Mouse (Mus musculus): ENCODE data around the gene Zfp462. TPM values are rescaled to one million over a fixed set of nuclear protein-coding genes. Genes with fewer than 3 reads are reported as not detected.
"Not testable (repeated sequence)": the region's sequence is repeated elsewhere in the genome, so short reads cannot be mapped to it uniquely, and the experiment has no call there.

Zfp462 gene
- total RNA-seq (2021): 46.8 and 48.8 TPM in 2 replicates
- long read RNA-seq, experiment 1, partial matches to known transcripts: 1 of 4 reads
- long read RNA-seq, experiment 1, other reads (novel, unspliced or antisense): 3 of 4 reads
- long read RNA-seq, experiment 2, partial matches to known transcripts: 0 of 4 reads
- long read RNA-seq, experiment 2, other reads (novel, unspliced or antisense): 4 of 4 reads

GRCm38 (mm10) chr4:54944921-54945430, at the start of gene Zfp462:
Gene Zfp462, plus strand, starts transcription at chr4:54945048.
- DNase-seq: peak; percentile 84

DNA sequence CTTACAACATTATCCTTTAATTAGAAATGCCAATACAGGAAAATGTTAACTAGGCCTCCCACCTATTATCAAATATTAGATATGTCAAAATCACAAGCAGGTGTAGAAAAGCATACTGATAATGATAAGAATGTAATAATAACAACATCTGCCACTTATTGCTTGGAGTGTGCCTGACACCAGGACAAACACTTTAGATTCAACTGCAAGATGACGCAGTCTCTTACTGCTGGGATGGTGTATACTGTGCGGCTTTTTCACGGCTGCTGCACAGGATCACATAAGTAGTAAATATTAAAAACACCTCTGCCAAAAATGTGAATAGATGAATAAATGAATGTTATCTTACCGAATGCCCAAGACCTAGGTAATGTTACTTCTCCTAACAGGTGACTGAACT, 48.8 kb upstream of the Zfp462 start:
- DNase-seq: no peak

GRCm38 (mm10) chr4:54904641-54905040, 40.2 kb upstream of the Zfp462 start:
- peak; percentile 30 for DNase-seq

- DNase-seq: no peak
These were observed 39.4 kb upstream of the Zfp462 start for GRCm38 (mm10) chr4:54905399-54905953.

- peak; percentile 65 for DNase-seq
These were observed 34.5 kb upstream of the Zfp462 start for GRCm38 (mm10) chr4:54910300-54910699.

DNA sequence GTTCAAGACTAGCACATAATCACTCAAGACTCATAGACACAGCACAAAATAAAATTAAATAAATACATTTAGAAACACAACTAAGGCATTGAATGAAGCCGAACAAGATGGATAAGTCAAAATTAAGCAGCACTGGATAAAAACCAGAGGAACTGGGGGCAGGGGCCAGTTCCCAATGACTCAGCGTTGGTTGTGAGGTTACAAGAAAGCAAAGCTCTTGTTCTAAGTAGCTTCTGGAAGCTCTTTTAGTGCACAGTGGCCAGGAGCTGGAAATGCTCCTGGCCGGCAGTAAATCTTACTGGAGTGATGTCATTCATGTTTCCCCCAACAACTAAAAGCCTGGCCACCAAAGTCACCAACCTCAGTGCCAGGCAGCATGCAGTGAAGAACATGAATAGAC, 26.6 kb upstream of the Zfp462 start:
- no peak for DNase-seq

GRCm38 (mm10) chr4:54923386-54923785, 21.5 kb upstream of the Zfp462 start:
- DNase-seq: no peak

DNA sequence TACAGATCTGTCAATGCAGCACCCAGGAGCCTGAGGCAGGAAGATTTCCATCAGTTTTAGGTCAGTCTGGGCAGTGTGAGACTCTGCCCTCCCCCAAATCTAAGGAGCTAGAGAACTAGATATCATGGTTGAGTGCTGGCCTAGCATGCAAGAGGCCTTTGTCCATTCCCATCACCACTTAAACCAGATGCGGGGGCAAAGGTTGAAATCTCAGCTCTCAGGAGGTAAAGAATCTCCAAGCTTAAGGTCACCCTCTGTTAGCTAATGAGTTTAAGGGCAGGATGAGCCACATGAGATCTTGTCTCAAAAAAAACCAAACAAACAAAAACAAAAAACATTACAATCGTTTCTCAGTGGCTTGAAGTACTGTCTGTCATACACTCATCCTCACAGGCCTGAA, 20.5 kb upstream of the Zfp462 start:
- no peak for DNase-seq

- DNase-seq: not testable (repeated sequence)
These were observed 18.4 kb upstream of the Zfp462 start for GRCm38 (mm10) chr4:54926456-54926855.

- DNase-seq: not testable (repeated sequence)
These were observed 17.4 kb upstream of the Zfp462 start for GRCm38 (mm10) chr4:54927321-54928062.

DNA sequence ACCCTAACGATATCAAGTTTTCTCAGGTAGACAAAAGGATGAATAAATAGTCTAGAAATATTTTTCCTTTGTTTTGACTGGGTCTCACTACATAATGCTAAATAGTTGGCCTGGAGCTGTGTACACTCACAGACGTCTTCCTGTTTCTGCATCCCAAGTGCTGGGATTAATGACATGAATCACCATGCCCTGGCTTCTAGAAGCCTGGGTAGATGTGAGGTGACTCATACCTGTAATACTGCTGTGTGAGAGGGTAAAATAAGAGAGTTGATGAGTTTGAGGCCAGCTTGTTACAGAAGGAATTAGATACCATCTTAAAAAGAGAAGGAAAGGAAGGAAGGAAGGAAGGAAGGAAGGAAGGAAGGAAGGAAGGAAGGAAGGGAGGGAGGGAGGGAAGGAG, 15.2 kb upstream of the Zfp462 start:
- no peak for DNase-seq

- no peak for DNase-seq
These were observed 12.2 kb upstream of the Zfp462 start for GRCm38 (mm10) chr4:54932668-54933067.

GRCm38 (mm10) chr4:54937161-54937560, 7.7 kb upstream of the Zfp462 start:
- DNase-seq: no peak

DNA sequence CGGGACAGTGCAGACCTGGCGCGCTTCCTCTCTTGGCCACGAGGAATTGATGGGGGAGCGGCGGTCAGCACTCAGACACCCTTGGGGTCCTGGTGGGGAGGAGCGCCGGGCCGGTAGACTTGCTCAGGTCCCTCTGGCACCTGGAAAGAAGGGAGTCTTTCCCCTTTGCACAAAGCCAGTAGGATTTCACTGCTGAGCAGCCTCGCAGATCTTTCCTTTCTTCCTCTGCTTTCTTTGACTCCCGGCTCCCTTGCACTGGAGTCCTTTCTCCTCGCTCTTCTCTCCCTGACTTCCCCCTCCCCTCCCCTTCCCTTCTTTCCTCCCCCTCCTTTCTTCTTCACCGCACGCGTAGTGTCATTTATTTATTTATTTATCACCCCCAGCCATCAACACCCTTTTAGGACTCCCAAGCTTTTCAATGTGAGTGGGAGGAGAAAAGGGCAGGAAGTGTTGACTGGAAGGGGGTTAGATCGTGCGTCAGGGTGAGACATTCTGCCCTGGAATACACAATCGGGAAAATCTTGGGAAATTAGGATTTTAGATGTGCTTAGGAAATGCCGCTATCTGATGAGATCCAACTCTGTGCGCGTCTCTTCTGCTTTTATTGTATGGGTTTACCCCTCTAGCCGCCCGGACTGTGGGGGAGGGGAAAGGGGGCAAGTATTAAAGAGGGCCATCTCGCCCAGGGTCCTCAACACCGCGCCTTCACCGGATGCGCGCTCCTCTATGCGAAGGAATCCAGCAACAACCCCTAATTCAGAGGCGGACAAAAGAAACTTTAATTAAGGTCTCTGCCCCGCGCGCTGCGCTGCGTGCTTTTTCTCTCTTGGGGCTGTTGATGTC, 976 bp downstream of the Zfp462 start:
- peak; percentile 70 for DNase-seq

DNA sequence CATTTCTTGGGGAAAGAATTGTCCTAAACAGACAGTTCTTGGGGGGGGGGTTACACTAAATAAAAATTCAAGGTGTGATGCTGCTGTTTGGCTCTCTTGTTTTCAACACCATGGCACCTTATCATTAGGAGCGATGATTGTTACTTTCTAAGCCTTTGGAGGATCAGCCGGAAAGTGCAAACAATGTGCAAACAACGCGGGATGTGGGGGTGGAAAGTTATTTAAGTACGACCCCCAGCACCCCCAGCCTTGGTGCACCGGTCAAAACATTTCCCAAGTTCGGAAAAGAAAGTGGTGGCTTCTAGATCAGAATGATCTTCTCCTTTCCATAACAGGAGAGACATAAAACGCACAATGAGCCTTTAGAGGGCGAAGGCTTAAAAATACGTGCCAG, 1.8 kb downstream of the Zfp462 start:
- peak; percentile 19 for DNase-seq

DNA sequence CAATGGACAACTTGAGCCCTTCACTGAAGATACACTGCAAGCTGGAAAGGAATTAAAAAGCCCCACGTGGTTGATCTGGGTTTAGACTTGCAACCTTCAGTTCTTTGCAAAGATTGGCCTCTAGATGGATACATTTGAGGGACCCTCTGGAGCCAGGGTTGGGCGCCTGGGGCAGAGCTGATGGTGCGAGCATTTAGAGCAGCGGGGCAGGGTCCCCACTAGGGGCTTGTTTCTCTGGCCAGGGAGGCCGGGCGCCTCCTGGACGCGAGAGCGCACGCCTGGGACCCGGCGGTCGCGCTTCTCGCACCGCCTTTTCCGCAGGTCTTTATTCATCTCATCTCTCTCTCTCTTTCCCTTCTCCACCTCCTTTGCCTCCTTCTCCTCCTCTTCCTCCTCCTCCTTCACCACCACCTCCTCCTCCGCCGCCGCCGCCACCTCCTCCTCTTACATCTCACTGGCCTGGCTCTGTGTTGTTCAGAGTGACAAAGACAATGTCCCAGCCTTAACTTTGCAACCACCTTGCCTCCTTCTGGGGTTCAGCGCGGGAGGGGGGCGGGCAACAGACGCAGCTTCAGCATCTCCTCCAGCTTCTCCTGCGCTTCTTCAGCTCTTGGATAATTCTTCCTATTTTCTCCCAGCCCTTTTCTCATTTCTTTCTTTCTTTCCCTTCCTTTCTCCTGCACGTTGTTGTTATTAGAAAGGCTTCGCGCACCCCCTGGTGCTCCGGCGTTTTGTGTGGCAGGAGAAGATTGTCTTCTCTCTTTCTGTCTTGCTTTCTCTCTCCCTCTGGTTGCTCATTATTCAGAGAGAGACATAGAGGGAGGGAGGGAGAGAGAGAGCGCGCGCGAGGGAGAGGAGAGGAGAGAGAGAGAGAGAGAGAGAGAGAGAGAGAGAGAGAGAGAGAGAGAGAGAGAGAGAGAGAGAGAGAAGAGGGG, 2.5 kb downstream of the Zfp462 start:
- DNase-seq: peak; percentile 63

- peak; percentile 68 for DNase-seq
These were observed 3.3 kb downstream of the Zfp462 start for GRCm38 (mm10) chr4:54947991-54948615.

DNA sequence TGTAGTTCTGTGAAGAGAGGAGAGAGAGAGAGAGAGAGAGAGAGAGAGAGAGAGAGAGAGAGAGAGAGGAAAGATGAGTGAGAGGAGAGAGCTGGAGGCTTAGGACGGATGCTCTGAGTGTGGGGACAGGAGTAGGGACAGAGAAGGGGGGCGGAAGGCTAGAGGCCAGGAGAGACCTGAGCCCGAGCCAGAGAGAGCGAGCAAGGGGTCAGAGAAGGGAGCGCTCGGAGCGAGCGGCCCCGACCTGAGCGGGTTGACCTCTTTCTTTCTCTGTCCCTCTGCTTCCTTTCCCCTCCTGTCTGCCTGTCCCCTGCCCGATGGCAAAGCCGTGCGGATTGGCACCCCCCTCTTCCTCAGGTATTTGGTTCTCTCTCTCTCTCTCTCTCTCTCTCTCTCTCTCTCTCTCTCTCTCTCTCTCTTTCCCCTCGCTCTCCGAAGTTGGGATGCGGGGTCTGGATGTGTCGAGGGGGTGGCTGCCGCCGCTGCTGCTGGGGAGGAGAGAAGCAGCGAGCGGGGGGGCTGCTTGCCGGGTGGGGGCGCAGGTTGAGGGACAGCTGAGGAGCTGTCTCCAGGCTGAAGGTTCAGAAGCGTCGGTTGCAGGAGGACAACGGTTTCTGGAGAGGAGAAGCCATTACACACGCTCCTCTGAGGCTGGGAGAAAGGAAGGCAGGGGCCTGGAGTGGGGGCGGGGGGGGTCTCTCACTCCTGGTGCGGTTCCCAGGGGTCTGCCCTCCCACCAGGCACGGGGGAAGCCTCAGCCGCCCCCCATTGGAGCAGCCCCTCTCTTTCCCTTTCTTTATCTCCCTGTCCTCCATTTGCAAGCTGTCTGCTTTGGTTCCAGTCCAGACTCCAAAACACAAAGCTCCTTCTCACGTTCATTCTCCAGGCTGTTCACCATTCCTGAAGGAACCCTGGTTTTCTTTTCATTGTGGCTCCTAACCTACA, 4.0 kb downstream of the Zfp462 start:
- DNase-seq: peak; percentile 65

DNA sequence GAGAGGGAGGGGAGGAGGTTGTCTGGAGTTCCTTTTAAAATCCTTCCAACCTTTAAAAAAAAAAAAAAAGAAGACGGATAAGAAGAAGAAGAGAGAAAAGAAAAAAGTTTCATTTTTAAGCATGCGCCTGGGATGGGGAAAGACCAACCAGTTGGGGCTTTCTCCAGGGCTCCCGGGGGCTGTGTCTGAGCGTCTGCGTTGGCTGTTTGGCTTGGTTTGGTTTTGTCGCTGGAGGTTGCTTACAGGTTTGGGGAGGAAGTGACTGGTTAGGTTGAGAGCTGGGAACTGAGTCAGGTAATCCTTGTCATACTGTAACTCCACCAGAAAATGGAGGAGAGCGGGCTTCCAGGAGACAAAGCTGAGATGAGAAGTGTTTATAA, 4.7 kb downstream of the Zfp462 start:
- DNase-seq: peak; percentile 45

GRCm38 (mm10) chr4:54950136-54950535, 5.3 kb downstream of the Zfp462 start:
- DNase-seq: no peak
